In the genomic region with DNA sequence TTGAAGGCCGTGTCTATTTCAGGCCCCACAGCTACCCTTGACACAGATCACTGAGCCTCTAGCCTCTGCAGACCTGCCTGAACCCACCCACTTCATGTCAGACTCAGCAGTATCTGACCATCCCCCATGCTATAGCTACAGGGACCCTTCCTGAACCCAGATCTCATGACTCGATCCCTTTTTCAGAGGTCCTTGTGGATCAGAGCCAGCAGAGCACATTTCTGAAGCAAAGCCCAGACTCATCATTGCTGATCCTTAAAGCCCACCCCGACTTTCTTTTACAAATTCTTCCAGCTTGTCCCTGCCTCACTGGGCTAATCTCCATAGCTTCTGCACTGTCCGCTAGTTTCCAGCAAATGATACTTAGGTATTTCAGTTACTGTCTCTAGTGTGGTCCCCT, we compare ENCODE assay signal across 19 mouse cellular contexts. TPM values are rescaled to one million over a fixed set of nuclear protein-coding genes. Genes with fewer than 3 reads are reported as not detected.
DNase-seq lines count a peak whose midpoint lies in the region; ATAC-seq and TF ChIP-seq lines count a peak whose summit lies in the region.
"Had no signal": no experiment of that assay in that cellular context is flagged by ENCODE, and none has a peak within 500 bp of the region (broad histone marks: within the 10 kb centered on the region; RNA-seq: fewer than 3 reads in every experiment).

No protein-coding gene starts in this region.

- no peak for TF ChIP-seq CTCF in cortical plate, adult 2 months (IDR thresholded peaks at IDR 0.05; ENCODE audit: extremely low read depth, insufficient read depth, low read length)

- intact Hi-C loops in left cerebral cortex, postnatal 4 days (cut with DNase I), result no loop called here
- intact Hi-C loops in left cerebral cortex, postnatal 10 days (cut with DNase I), result no loop called here

- H3K4me3 ChIP-seq in embryonic facial prominence, embryonic 14.5 days (ENCODE audit: low read depth, low read length), result no peak overlapping the region
- no peak overlapping the region for H3K4me3 ChIP-seq in embryonic facial prominence, embryonic 10.5 days
- no peak overlapping the region for H3K4me3 ChIP-seq in hindbrain, embryonic 15.5 days
- H3K4me3 ChIP-seq in hindbrain, embryonic 10.5 days, result no peak overlapping the region
- H3K4me3 ChIP-seq in cortical plate, adult 2 months (ENCODE audit: insufficient read depth, low read length), result no peak overlapping the region
- H3K4me3 ChIP-seq: embryonic facial prominence, embryonic 12.5 days; liver, embryonic 15.5 days; megakaryocyte, embryonic 14.5 days; neural tube, embryonic 12.5 days had no signal

- H3K4me1 ChIP-seq in embryonic facial prominence, embryonic 14.5 days (ENCODE audit: control insufficient read depth, insufficient read depth, low read length), result peaks cover 30% of the 10 kb centered on the region
- H3K4me1 ChIP-seq in embryonic facial prominence, embryonic 10.5 days, result peaks cover 38% of the 10 kb centered on the region
- H3K4me1 ChIP-seq in hindbrain, embryonic 15.5 days (replicated peaks), result peaks cover 10% of the 10 kb centered on the region; the same call in 1 of the 2 replicates
- peaks cover 38% of the 10 kb centered on the region for H3K4me1 ChIP-seq in hindbrain, embryonic 10.5 days (replicated peaks)
- no peaks in the 10 kb centered on the region for H3K4me1 ChIP-seq in cortical plate, adult 2 months (ENCODE audit: control insufficient read depth, insufficient read depth, low read length)
- H3K4me1 ChIP-seq: liver, embryonic 15.5 days had no signal

- no peak overlapping the region for H3K4me2 ChIP-seq in embryonic facial prominence, embryonic 14.5 days (ENCODE audit: low read depth, low read length)
- H3K4me2 ChIP-seq in hindbrain, embryonic 15.5 days, result no peak overlapping the region
- H3K4me2 ChIP-seq: embryonic facial prominence, embryonic 12.5 days; liver, embryonic 15.5 days; neural tube, embryonic 12.5 days had no signal

- ATAC-seq in embryonic facial prominence, embryonic 14.5 days (ENCODE audit: low read depth), result no peak
- ATAC-seq in hindbrain, embryonic 15.5 days (ENCODE audit: low FRiP score, low read depth), result peak; percentile 12; the same call in 1 of the 2 replicates

- TF ChIP-seq POLR2A in cortical plate, adult 2 months (IDR thresholded peaks at IDR 0.05; ENCODE audit: extremely low read depth, insufficient read depth, low read length), result no peak

- H3K36me3 ChIP-seq in embryonic facial prominence, embryonic 14.5 days (ENCODE audit: control insufficient read depth, insufficient read depth, low read length), result no peaks in the 10 kb centered on the region
- no peaks in the 10 kb centered on the region for H3K36me3 ChIP-seq in embryonic facial prominence, embryonic 10.5 days (replicated peaks)
- H3K36me3 ChIP-seq in hindbrain, embryonic 15.5 days, result no peaks in the 10 kb centered on the region
- H3K36me3 ChIP-seq in hindbrain, embryonic 10.5 days, result no peaks in the 10 kb centered on the region
- H3K36me3 ChIP-seq: embryonic facial prominence, embryonic 12.5 days; liver, embryonic 15.5 days; neural tube, embryonic 12.5 days had no signal

- H3K9me3 ChIP-seq in embryonic facial prominence, embryonic 14.5 days (ENCODE audit: control insufficient read depth, low read length), result no peaks in the 10 kb centered on the region
- H3K9me3 ChIP-seq in embryonic facial prominence, embryonic 10.5 days, result no peaks in the 10 kb centered on the region
- no peaks in the 10 kb centered on the region for H3K9me3 ChIP-seq in hindbrain, embryonic 15.5 days
- no peaks in the 10 kb centered on the region for H3K9me3 ChIP-seq in hindbrain, embryonic 10.5 days
- H3K9me3 ChIP-seq: embryonic facial prominence, embryonic 12.5 days; liver, embryonic 15.5 days; neural tube, embryonic 12.5 days had no signal

- no peak overlapping the region for H3K27ac ChIP-seq in embryonic facial prominence, embryonic 14.5 days (replicated peaks; ENCODE audit: low read depth, low read length)
- no peak overlapping the region for H3K27ac ChIP-seq in embryonic facial prominence, embryonic 10.5 days (replicated peaks)
- peak overlapping the region; percentile 53 for H3K27ac ChIP-seq in hindbrain, embryonic 15.5 days (replicated peaks)
- no peak overlapping the region for H3K27ac ChIP-seq in hindbrain, embryonic 10.5 days
- peak overlapping the region; percentile 58 for H3K27ac ChIP-seq in cortical plate, adult 2 months (ENCODE audit: insufficient read depth, low read length)
- H3K27ac ChIP-seq: embryonic facial prominence, embryonic 12.5 days; liver, embryonic 15.5 days; neural tube, embryonic 12.5 days had no signal

- WGBS in embryonic facial prominence, embryonic 14.5 days, result 57% methylated on average over 4 of the region's 4 CpGs
- 79% methylated on average over 4 of the region's 4 CpGs for WGBS in embryonic facial prominence, embryonic 10.5 days
- WGBS in hindbrain, embryonic 15.5 days, result 73% methylated on average over 4 of the region's 4 CpGs
- WGBS in hindbrain, embryonic 10.5 days, result 73% methylated on average over 4 of the region's 4 CpGs

- H3K9ac ChIP-seq in embryonic facial prominence, embryonic 14.5 days (ENCODE audit: low read depth, low read length), result no peak overlapping the region
- H3K9ac ChIP-seq in hindbrain, embryonic 15.5 days, result no peak overlapping the region
- H3K9ac ChIP-seq: embryonic facial prominence, embryonic 12.5 days; forebrain, postnatal 0 days; liver, embryonic 15.5 days; neural tube, embryonic 12.5 days had no signal

- H3K27me3 ChIP-seq in embryonic facial prominence, embryonic 14.5 days (replicated peaks; ENCODE audit: control insufficient read depth, insufficient read depth, low read length), result no peaks in the 10 kb centered on the region
- peaks cover 29% of the 10 kb centered on the region for H3K27me3 ChIP-seq in embryonic facial prominence, embryonic 10.5 days (replicated peaks; ENCODE audit: low read depth, poor library complexity, severe bottlenecking)
- H3K27me3 ChIP-seq in hindbrain, embryonic 15.5 days, result no peaks in the 10 kb centered on the region
- H3K27me3 ChIP-seq in hindbrain, embryonic 10.5 days (ENCODE audit: insufficient read depth, poor library complexity, severe bottlenecking), result peaks cover 34% of the 10 kb centered on the region
- H3K27me3 ChIP-seq: CH12.LX; embryonic facial prominence, embryonic 12.5 days; liver, embryonic 15.5 days had no signal

- DNase-seq in embryonic facial prominence, embryonic 14.5 days (ENCODE audit: low spot score), result peak; percentile 21
- DNase-seq in embryonic facial prominence, embryonic 10.5 days (ENCODE audit: low spot score), result no peak
- DNase-seq in hindbrain, embryonic 10.5 days (ENCODE audit: low spot score), result no peak
- peak; percentile 39 for DNase-seq in left cerebral cortex, postnatal 4 days
- no peak for DNase-seq in left cerebral cortex, postnatal 10 days (ENCODE audit: extremely low spot score in 1 of 2, low spot score in 2 of 2)
- no peak for DNase-seq in urinary bladder, postnatal 36 days (ENCODE audit: low spot score in 2 of 2)
- DNase-seq: forebrain, postnatal 0 days; kidney, adult 8-10 months; lung, postnatal 14 days; right cerebral cortex, postnatal 25 days; thymus, postnatal 4 days had no signal

RNA-seq across cellular contexts. Expression of a gene that starts 10.0 kb away (rescaled TPM):
- 4.3 and 6.4 TPM in 2 replicates for polyA plus RNA-seq in embryonic facial prominence, embryonic 14.5 days (2014; fragmentation: Nextera tagmentation; extraction: Ambion mirVana)
- polyA plus RNA-seq in embryonic facial prominence, embryonic 10.5 days (2016; fragmentation: Nextera tagmentation; extraction: Ambion mirVana), result 0.69 and 0.77 TPM in 2 replicates
- 1.9 and 2.2 TPM in 2 replicates for polyA plus RNA-seq in hindbrain, embryonic 15.5 days (2015; fragmentation: Nextera tagmentation; extraction: Ambion mirVana)
- 0.14 and 0.49 TPM in 2 replicates for polyA plus RNA-seq in hindbrain, embryonic 10.5 days (2016; fragmentation: Nextera tagmentation; extraction: Ambion mirVana)
- 1 to 10 TPM; 1.5 to 2.0 TPM for total RNA-seq in left cerebral cortex, postnatal 4 days (2021)
- total RNA-seq in left cerebral cortex, postnatal 10 days (2021), result 1 to 10 TPM; 6.0 to 7.0 TPM
- polyA plus RNA-seq in cortical plate, adult 2 months (2012; rRNA removed), result 30.0 and 36.5 TPM in 2 replicates
- total RNA-seq: monocyte, adult 5-6 weeks had no signal

RNA-seq across cellular contexts. Expression of a gene that starts 52.7 kb away (rescaled TPM):
- polyA plus RNA-seq in embryonic facial prominence, embryonic 14.5 days (2014; fragmentation: Nextera tagmentation; extraction: Ambion mirVana), result 41.6 and 46.8 TPM in 2 replicates
- polyA plus RNA-seq in embryonic facial prominence, embryonic 10.5 days (2016; fragmentation: Nextera tagmentation; extraction: Ambion mirVana), result 49.7 and 55.2 TPM in 2 replicates
- 62.1 and 70.2 TPM in 2 replicates for polyA plus RNA-seq in hindbrain, embryonic 15.5 days (2015; fragmentation: Nextera tagmentation; extraction: Ambion mirVana)
- polyA plus RNA-seq in hindbrain, embryonic 10.5 days (2016; fragmentation: Nextera tagmentation; extraction: Ambion mirVana), result 46.1 and 48.1 TPM in 2 replicates
- 10 to 100 TPM; 85.4 to 94.2 TPM for total RNA-seq in left cerebral cortex, postnatal 4 days (2021)
- 10 to 100 TPM; 73.7 to 77.8 TPM for total RNA-seq in left cerebral cortex, postnatal 10 days (2021)
- 54.3 and 55.8 TPM in 2 replicates for polyA plus RNA-seq in cortical plate, adult 2 months (2012; rRNA removed)

Comparison
In these comparisons a context has a peak if more than half of its experiments do, and no peak if none do; other contexts are left out.
1. DNase-seq: peak in embryonic facial prominence, embryonic 14.5 days (single experiment) and left cerebral cortex, postnatal 4 days (single experiment); none in embryonic facial prominence, embryonic 10.5 days (single experiment), hindbrain, embryonic 10.5 days (single experiment), left cerebral cortex, postnatal 10 days (0 of 2) and urinary bladder, postnatal 36 days (0 of 2).
2. H3K27ac ChIP-seq: peak in hindbrain, embryonic 15.5 days (single experiment) and cortical plate, adult 2 months (single experiment); none in embryonic facial prominence, embryonic 14.5 days (single experiment), embryonic facial prominence, embryonic 10.5 days (single experiment) and hindbrain, embryonic 10.5 days (single experiment).